Mouse (Mus musculus) layer of hippocampus, postnatal 36 days (tissue): ENCODE measurements around the gene Wdr78. TPM values are rescaled to one million over a fixed set of nuclear protein-coding genes. Genes with fewer than 3 reads are reported as not detected.

ENCODE experiments used
- total RNA-seq, 2 experiments: library from RNA; stranded (reverse); gene quantifications; 2 replicates each; pipeline ENCODE4 v1.2.3; 2021

The Wdr78 gene
- total RNA-seq, 2 experiments from 2014 or later: 15.9 to 16.7 TPM

Other genes with a start within 250 kb of the Wdr78 start
- gene Tctex1d1, start 135.9 kb downstream of the Wdr78 start, total RNA-seq: under 1 TPM; 0.80 to 0.94 TPM
- 1 to 10 TPM; 1.5 to 2.0 TPM for gene Insl5, start 87.7 kb downstream of the Wdr78 start, total RNA-seq
- 10 to 100 TPM; 45.1 to 55.8 TPM for gene Mier1, start 165 bp downstream of the Wdr78 start, total RNA-seq
- gene Slc35d1, start 100.6 kb upstream of the Wdr78 start, total RNA-seq: 10 to 100 TPM; 12.1 to 12.5 TPM
- gene 4921539E11Rik, start 176.3 kb upstream of the Wdr78 start, total RNA-seq: not detected
- gene Oma1, start 199.3 kb upstream of the Wdr78 start, total RNA-seq: 1 to 10 TPM; 7.7 to 8.5 TPM